Mouse (Mus musculus) hindbrain, embryonic 12.5 days (tissue): Measurements from ENCODE around the gene Serpina10. TPM values are rescaled to one million over a fixed set of nuclear protein-coding genes. Genes with fewer than 3 reads are reported as not detected.
"Not testable (repeated sequence)": the region's sequence is repeated elsewhere in the genome, so short reads cannot be mapped to it uniquely, and the experiment has no call there.

Experiments used
- ATAC-seq: fragments of 200-750 bp; cut with Nextera tagmentation; 2 replicates; pipeline ENCODE4 v1.8.0; 2017; ENCODE audit warnings: moderate TSS enrichment; ENCODE audit not compliant: low FRiP score
- H3K27ac ChIP-seq: fragments of 300-500 bp; sonication (generic); 2 replicates; pipeline ENCODE4 v1.5.1; 2016; ENCODE audit warnings: mild to moderate bottlenecking
- H3K27me3 ChIP-seq: fragments of 300-500 bp; sonication (generic); 2 replicates; pipeline ENCODE4 v1.6.1; 2016; ENCODE audit warnings: mild to moderate bottlenecking
- H3K36me3 ChIP-seq: fragments of 300-500 bp; sonication (generic); 2 replicates; pipeline ENCODE4 v1.6.1; 2016; ENCODE audit warnings: mild to moderate bottlenecking
- H3K4me1 ChIP-seq: fragments of 300-500 bp; sonication (generic); 2 replicates; pipeline ENCODE4 v1.6.1; 2016
- H3K4me2 ChIP-seq: fragments of 300-500 bp; sonication (generic); replicated peaks from 2 replicates; pipeline ENCODE4 v1.6.1; 2016; ENCODE audit warnings: mild to moderate bottlenecking
- H3K4me3 ChIP-seq: fragments of 300-500 bp; sonication (generic); 2 replicates; pipeline ENCODE4 v1.5.1; 2016; ENCODE audit warnings: mild to moderate bottlenecking
- H3K9ac ChIP-seq: fragments of 300-500 bp; sonication (generic); 2 replicates; pipeline ENCODE4 v1.6.1; 2016; ENCODE audit warnings: mild to moderate bottlenecking, moderate library complexity
- H3K9me3 ChIP-seq: fragments of 300-500 bp; sonication (generic); replicated peaks from 2 replicates; pipeline ENCODE4 v1.6.1; 2016; ENCODE audit warnings: mild to moderate bottlenecking
- WGBS: fragments of 180-500 bp; shearing (Covaris S2); methylation state at CpG from one replicate; pipeline ENCODE4 v1.1.7; 2016; 5-methylcytosine and 5-hydroxymethylcytosine counted together
- polyA plus RNA-seq: library from polyadenylated mRNA; unstranded; fragments of >200 nt; fragmentation: Nextera tagmentation; extraction: Ambion mirVana; gene quantifications from 2 replicates; pipeline ENCODE4 v1.2.1, GENCODE M21; 2016

Gene Serpina10
- not detected in 2 replicates for polyA plus RNA-seq

DNA sequence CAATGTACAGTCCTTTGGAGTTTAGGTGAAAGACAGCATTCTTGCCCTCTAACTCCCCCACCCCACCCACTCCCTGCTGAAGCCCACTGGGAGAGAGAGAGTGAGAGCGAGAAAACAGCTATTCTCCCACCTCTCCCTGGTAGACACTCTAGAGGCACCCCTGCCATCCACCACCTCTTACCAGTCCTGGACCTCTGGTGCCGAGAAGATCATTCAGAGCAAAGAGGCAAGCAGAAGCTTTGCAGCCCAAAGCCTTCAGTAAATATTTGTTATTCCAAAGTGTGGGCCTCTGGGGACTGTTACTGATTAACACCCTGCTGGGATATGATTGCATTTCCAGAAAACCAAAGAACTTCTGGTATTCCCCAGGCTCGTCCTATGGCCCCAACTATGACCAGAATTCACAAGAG is at the start of gene Serpina10:
TSS of gene Serpina10 (minus strand) at position 242 of the 410 bp plus-strand sequence.
- Histone ChIP-seq H3K9ac (no peak within 1 kb of the TSS), H3K4me2 (no peak within 1 kb of the TSS)

DNA sequence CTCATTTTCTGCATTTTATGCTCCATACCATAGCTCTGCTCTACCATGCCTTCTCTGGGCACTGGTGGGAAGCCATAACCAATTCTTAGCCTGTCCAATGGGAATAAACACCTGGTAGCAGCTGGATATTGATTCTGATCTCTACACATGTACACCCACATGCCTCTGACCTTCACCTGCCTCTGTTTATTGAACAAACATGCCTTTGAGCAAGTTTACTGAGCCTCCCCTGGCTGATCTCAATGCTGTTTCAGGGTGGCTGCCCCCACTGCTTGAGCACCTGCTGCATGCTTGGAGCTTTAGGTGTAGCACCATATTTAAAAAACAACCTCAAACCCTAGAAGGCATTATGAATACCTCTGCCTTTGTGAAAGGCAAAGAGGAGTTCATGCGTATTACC is 48.6 kb upstream of the Serpina10 start:
- not testable (repeated sequence) for H3K4me3 ChIP-seq, H3K4me2 ChIP-seq, ATAC-seq, H3K27me3 ChIP-seq, H3K9me3 ChIP-seq, H3K9ac ChIP-seq, H3K27ac ChIP-seq, H3K4me1 ChIP-seq, H3K36me3 ChIP-seq
- WGBS: 86% methylated on average over 1 of the region's 1 CpGs

More for the DNA sequence above, at the start of gene Serpina10:
- Histone ChIP-seq H3K4me1 (no peaks in the 10 kb centered on the region), H3K27me3 (no peaks in the 10 kb centered on the region), H3K27ac (no peak within 1 kb of the TSS), H3K36me3 (no peaks in the 10 kb centered on the region), H3K9me3 (no peaks in the 10 kb centered on the region), H3K4me3 (no peak within 1 kb of the TSS)
- WGBS: 71% methylated on average over 3 of the region's 3 CpGs
- no peak for ATAC-seq

DNA sequence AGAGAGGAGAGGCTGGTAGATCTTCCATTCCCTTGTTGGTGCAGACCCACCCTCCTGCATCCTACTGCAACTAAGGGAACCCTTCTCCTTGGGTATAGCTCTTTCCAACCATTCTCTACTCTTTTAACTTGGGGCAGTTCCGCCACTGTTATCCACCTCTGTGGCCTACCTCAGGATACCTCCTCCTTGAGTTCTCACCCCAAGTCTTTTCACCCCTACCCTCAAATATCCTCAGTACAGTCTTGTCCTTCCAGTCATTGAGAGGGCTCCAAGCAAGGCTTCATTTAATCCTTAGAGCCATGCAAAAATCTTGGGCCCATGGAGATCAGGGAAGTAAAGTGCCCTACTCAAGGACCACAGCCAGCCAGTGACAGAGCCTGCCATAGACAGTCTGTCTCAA is 44.8 kb upstream of the Serpina10 start, which contains the start of gene Serpina16:
TSS of gene Serpina16 (minus strand) at position 101 of the 400 bp plus-strand sequence.
- Histone ChIP-seq H3K9ac (no peak within 1 kb of the TSS), H3K36me3 (no peaks in the 10 kb centered on the region), H3K27me3 (no peaks in the 10 kb centered on the region), H3K4me1 (no peaks in the 10 kb centered on the region), H3K27ac (no peak within 1 kb of the TSS), H3K4me3 (no peak within 1 kb of the TSS), H3K9me3 (no peaks in the 10 kb centered on the region), H3K4me2 (no peak within 1 kb of the TSS)
- ATAC-seq: no peak
- WGBS: 89% methylated on average over 1 of the region's 1 CpGs

DNA sequence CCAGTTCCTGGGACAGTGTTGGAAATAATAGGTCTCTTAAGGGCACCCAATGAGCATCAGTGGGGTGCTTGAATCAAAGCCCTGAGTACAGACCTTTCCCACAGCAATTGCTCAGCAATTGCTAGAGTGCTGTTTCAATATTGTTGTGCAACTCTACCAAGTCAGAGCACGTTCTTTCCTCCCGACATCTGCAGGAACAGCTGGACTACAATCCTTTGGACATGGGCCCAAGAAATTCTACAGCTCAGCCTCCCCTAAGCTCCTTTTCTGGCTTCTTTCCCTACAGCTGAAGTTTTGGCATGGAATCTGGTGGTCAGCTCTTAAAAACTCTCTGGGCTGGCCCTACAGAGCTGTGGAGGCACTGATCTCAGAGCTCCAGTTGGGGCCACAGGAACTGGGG is 41.9 kb upstream of the Serpina10 start:
- no peak overlapping the region for H3K9ac ChIP-seq
- H3K27me3 ChIP-seq: no peaks in the 10 kb centered on the region
- no peak for ATAC-seq
- H3K27ac ChIP-seq: no peak overlapping the region
- H3K9me3 ChIP-seq: no peaks in the 10 kb centered on the region
- no peaks in the 10 kb centered on the region for H3K36me3 ChIP-seq
- 81% methylated on average over 2 of the region's 2 CpGs for WGBS
- H3K4me1 ChIP-seq: no peaks in the 10 kb centered on the region
- no peak overlapping the region for H3K4me3 ChIP-seq
- H3K4me2 ChIP-seq: no peak overlapping the region

DNA sequence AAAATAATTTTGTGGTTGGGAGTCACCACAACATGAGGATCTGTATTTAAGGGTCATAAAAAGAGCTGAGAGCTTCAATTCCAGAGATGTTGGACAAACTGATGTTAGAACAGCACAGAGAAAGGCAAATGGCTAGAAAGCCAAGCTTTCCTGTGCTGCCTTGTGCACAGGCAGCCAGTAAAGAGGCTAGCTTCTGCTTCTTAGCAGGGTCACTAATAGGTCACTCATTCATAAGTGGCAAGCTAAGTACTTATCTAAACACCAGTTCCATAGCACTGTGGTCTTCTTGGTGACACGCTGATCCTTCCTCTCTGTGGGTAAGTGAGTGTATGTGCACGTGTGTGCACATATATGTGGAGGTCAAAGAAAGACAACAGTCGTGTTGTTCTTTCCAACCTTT is 40.2 kb upstream of the Serpina10 start:
- Histone ChIP-seq H3K9ac (no peak overlapping the region), H3K27me3 (no peaks in the 10 kb centered on the region), H3K4me3 (no peak overlapping the region), H3K36me3 (no peaks in the 10 kb centered on the region), H3K4me1 (no peaks in the 10 kb centered on the region), H3K9me3 (no peaks in the 10 kb centered on the region), H3K27ac (no peak overlapping the region), H3K4me2 (no peak overlapping the region)
- 87% methylated on average over 3 of the region's 3 CpGs for WGBS
- no peak for ATAC-seq

DNA sequence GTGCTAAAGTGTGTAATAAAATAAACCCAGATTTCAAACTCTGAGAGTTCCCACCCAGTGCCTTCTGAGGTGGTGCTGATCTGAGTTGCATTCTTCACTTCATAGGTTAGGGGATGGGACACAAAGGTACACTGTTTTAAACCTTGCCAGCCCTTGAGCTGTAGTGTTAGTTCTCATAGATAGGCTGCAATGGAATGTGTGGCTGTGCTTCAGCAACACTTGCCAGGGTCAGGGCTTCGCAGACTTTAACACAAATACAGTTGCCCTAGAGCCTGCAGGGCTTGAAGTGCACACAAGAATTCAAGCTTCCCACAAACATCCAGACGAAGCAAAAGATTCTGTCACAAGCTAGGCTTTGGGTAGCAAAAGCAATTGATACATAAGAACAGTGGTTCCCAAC is 39.7 kb upstream of the Serpina10 start:
- Histone ChIP-seq H3K9ac (no peak overlapping the region), H3K4me1 (no peaks in the 10 kb centered on the region), H3K36me3 (no peaks in the 10 kb centered on the region), H3K9me3 (no peaks in the 10 kb centered on the region; the same call in 1 of the 2 replicates), H3K27ac (no peak overlapping the region), H3K4me3 (no peak overlapping the region), H3K27me3 (no peaks in the 10 kb centered on the region), H3K4me2 (no peak overlapping the region)
- WGBS: 75% methylated on average over 2 of the region's 2 CpGs
- no peak for ATAC-seq

DNA sequence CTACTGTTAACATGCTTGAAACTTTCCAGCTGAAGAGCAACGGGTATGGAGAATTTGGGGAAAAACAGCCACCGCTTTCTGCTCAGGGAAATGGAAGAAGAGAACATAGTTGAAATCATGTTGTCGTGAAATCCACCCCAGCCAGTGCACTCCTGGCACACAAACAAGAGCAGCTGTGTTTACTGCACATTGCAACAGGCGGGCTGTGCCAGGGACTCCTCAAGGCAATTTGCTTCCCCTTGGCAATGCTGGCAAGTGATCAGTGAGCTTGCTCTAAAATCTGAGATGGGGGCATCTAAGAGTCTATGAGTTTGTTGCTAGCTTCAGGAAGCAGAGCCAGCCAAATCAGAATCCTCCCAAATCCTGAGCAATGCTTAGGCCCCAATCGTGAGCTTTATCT is 39.1 kb upstream of the Serpina10 start:
- WGBS: 92% methylated on average over 5 of the region's 5 CpGs
- Histone ChIP-seq H3K9ac (no peak overlapping the region), H3K4me2 (no peak overlapping the region), H3K27ac (no peak overlapping the region), H3K9me3 (no peaks in the 10 kb centered on the region; the same call in 1 of the 2 replicates), H3K4me1 (no peaks in the 10 kb centered on the region), H3K27me3 (no peaks in the 10 kb centered on the region), H3K4me3 (no peak overlapping the region), H3K36me3 (no peaks in the 10 kb centered on the region)
- no peak for ATAC-seq

DNA sequence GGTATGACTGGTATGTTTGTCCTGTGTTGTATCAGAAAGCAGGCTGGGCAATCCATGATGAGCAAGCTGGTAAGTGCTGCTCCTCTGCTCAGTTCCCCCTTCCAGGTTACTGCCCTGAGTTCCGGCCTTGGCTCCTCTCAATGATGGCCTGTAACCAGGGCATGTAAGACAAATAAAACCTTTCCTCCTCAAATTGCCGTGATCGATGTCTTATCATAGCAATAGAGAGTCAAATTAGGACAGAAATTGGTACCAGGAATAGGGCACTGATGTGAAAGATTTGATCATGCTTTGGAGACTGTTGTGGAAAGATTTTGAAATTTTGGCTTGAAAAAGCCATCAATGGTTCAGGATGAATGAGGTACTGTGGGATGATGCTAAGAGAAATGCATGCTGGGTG is 34.0 kb upstream of the Serpina10 start:
- Histone ChIP-seq H3K9ac (no peak overlapping the region), H3K4me1 (no peaks in the 10 kb centered on the region), H3K9me3 (no peaks in the 10 kb centered on the region; the same call in 1 of the 2 replicates), H3K4me2 (no peak overlapping the region), H3K27me3 (no peaks in the 10 kb centered on the region), H3K4me3 (no peak overlapping the region), H3K27ac (no peak overlapping the region), H3K36me3 (no peaks in the 10 kb centered on the region)
- 89% methylated on average over 3 of the region's 3 CpGs for WGBS
- ATAC-seq: no peak

DNA sequence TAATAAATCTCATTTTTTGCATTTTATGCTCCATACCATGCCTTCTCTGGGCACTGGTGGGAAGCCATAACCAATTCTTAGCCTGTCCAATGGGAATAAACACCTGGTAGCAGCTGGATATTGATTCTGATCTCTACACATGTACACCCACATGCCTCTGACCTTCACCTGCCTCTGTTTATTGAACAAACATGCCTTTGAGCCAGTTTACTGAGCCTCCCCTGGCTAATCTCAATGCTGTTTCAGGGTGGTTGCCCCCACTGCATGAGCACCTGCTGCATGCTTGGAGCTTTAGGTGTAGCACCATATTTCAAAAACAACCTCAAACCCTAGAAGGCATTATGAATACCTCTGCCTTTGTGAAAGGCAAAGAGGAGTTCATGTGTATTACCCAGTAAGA is 30.8 kb upstream of the Serpina10 start:
- H3K4me2 ChIP-seq, H3K4me1 ChIP-seq, H3K9me3 ChIP-seq, ATAC-seq, H3K9ac ChIP-seq, H3K27ac ChIP-seq, H3K36me3 ChIP-seq, H3K4me3 ChIP-seq, H3K27me3 ChIP-seq: not testable (repeated sequence)

DNA sequence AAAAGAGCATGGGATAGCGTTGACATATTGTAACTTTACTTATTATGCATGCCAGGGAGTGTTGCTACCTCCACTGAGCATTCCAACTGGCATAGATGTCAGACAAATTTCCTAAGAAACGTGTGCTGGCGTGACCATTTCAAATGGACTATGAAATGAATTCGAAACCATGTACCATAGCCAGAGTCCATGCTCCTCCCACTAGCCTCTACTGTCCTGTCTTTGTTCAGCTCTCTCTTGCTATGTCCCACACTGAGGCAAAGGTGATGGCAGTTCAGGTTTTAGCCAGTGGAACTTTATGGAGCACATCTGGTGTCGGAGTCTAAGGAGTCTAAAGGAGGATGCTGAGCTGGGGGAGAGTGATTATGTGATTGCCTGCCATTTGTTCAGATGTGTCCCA is 28.8 kb upstream of the Serpina10 start:
- H3K9ac ChIP-seq: no peak overlapping the region
- no peaks in the 10 kb centered on the region for H3K9me3 ChIP-seq
- no peak overlapping the region for H3K4me3 ChIP-seq
- no peak overlapping the region for H3K27ac ChIP-seq
- 86% methylated on average over 5 of the region's 5 CpGs for WGBS
- H3K27me3 ChIP-seq: no peaks in the 10 kb centered on the region
- H3K4me2 ChIP-seq: no peak overlapping the region
- H3K36me3 ChIP-seq: no peaks in the 10 kb centered on the region
- H3K4me1 ChIP-seq: no peaks in the 10 kb centered on the region
- no peak for ATAC-seq

DNA sequence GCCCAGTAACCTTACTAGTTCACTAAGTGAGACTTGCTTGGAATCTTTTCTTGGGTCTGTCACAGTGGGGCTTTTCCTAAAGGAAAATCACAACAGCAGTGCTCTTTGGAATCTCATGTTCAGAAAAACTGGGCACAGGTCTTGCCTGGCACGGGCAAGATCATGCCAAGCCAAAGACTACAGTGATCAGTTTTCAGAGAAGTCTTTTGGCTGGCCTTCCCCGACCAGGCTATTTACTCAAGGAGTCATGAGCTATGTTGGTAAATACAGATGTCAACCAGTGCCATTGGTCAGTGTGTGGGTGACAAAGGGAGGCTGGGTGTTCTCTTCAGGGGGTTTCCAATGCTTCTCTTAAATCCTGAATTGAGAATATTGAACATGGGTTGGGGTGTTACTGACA is 27.9 kb upstream of the Serpina10 start:
- H3K4me3 ChIP-seq: no peak overlapping the region
- H3K27ac ChIP-seq: no peak overlapping the region
- no peak overlapping the region for H3K9ac ChIP-seq
- H3K9me3 ChIP-seq: no peaks in the 10 kb centered on the region
- ATAC-seq: no peak
- H3K4me1 ChIP-seq: no peaks in the 10 kb centered on the region
- no peaks in the 10 kb centered on the region for H3K27me3 ChIP-seq
- H3K36me3 ChIP-seq: no peaks in the 10 kb centered on the region
- H3K4me2 ChIP-seq: no peak overlapping the region
- 89% methylated on average over 2 of the region's 2 CpGs for WGBS

DNA sequence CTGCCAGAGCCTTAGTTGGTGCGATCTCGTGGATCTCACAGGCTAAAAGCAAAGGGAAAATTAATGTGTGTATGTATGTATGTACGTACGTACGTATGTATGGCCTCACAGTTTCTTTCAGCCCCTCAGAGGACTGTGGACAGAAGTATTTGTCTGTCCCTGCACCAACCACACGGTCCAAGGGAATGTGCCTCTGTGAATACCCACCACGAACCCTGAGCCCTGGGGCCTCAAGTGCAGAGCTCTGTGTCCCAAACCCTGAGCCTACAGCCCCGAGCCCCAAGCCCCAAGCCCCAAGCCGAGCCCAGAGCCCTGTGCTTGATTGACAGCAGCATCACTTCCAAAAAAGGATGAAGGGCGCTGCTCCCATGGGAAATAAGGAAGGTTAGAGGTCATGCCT is 26.7 kb upstream of the Serpina10 start:
- H3K4me3 ChIP-seq: no peak overlapping the region
- ATAC-seq: no peak
- no peaks in the 10 kb centered on the region for H3K27me3 ChIP-seq
- H3K4me2 ChIP-seq: no peak overlapping the region
- no peaks in the 10 kb centered on the region for H3K4me1 ChIP-seq
- no peak overlapping the region for H3K9ac ChIP-seq
- no peaks in the 10 kb centered on the region for H3K36me3 ChIP-seq
- H3K9me3 ChIP-seq: no peaks in the 10 kb centered on the region
- WGBS: 88% methylated on average over 10 of the region's 10 CpGs
- no peak overlapping the region for H3K27ac ChIP-seq

DNA sequence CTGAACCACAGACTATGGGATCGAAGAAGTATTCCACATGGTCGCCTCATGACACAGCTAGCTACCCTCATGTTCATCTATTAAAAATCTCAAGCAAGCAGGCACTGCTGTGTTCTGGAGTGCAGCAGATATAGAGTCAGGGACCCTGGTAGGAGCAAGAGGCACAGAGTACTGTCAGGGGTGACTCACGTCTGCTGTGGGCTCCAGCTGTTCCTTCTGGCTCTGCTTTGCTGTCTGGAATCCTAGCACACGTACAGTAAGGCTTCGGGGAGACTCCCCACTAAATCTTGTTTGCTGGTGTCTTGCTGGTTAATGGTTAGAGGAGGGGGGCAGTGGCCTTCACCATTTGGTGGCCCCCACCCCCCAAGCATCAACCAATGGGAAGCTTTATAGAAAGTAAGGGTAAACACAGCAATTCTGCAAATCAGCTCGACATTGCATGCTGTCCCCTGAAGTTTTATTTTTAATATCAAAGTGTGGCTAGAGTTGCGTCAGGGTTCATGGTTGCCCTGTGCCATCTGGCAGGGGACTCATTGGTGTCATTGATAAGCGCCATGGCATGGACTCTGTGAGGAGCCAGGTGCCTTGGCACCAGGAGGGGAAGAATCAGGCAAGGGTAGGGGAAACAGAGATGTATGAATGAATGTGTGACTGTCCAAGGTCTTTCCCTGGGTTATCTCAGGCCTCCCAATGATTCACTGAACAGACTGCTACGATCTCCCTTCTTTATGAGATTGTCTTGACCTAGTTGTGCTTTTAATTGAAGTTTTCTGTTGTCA is 25.8 kb upstream of the Serpina10 start, which contains the start of gene Serpina6:
TSS of gene Serpina6 (minus strand) at position 365 of the 779 bp plus-strand sequence.
- 87% methylated on average over 9 of the region's 9 CpGs for WGBS
- no peak within 1 kb of the TSS for H3K4me2 ChIP-seq
- ATAC-seq: no peak
- H3K27me3 ChIP-seq: no peaks in the 10 kb centered on the region
- H3K9ac ChIP-seq: no peak within 1 kb of the TSS
- no peak within 1 kb of the TSS for H3K27ac ChIP-seq
- no peaks in the 10 kb centered on the region for H3K9me3 ChIP-seq
- H3K4me1 ChIP-seq: no peaks in the 10 kb centered on the region
- H3K4me3 ChIP-seq: no peak within 1 kb of the TSS
- H3K36me3 ChIP-seq: no peaks in the 10 kb centered on the region
